Mouse (Mus musculus) lung, adult 2 months (tissue): ENCODE data around the gene Tmem132e.

ENCODE experiments used
- CTCF ChIP-seq: fragments of 200-500 bp; IDR thresholded peaks from 2 replicates; pipeline ENCODE4 v1.5.1; 2011; ENCODE audit warnings: mild to moderate bottlenecking, low read length, control low read depth; ENCODE audit not compliant: insufficient read depth
- POLR2A ChIP-seq: fragments of 200-500 bp; IDR thresholded peaks from 2 replicates; pipeline ENCODE4 v1.6.1; 2011; ENCODE audit warnings: low read depth, mild to moderate bottlenecking, control low read depth, low read length, borderline replicate concordance; ENCODE audit errors: extremely low read depth

- TF ChIP-seq CTCF = no peak
- no peak for TF ChIP-seq POLR2A
Measured at GRCm38 (mm10) chr11:82387711-82388341, 874 bp upstream of the Tmem132e start.
